Mouse (Mus musculus): Measurements from ENCODE around the gene Uchl5. TPM values are rescaled to one million over a fixed set of nuclear protein-coding genes. Genes with fewer than 3 reads are reported as not detected.

The Uchl5 gene
- polyA plus RNA-seq, 1 experiment from 2014 or later: 61.5 TPM

- no peaks in the 10 kb centered on the region for H3K27me3 ChIP-seq (ENCODE audit: control insufficient read depth, insufficient read depth, low read length)
- no peak for DNase-seq (ENCODE audit: low spot score)
- no peak overlapping the region for H3K4me3 ChIP-seq (ENCODE audit: low read depth, low read length)
- H3K27ac ChIP-seq (replicated peaks): no peak overlapping the region
- no peak overlapping the region for H3K9ac ChIP-seq (ENCODE audit: low read length)
- no peak for ATAC-seq (ENCODE audit: low FRiP score, low TSS enrichment)
- no peaks in the 10 kb centered on the region for H3K36me3 ChIP-seq (ENCODE audit: control insufficient read depth, insufficient read depth, low read length)
- TF ChIP-seq EP300 (optimal IDR thresholded peaks at IDR 0.05) (no peak), CTCF (IDR thresholded peaks at IDR 0.05; ENCODE audit: low read depth) (no peak)
- H3K4me2 ChIP-seq (replicated peaks; ENCODE audit: low read depth): no peak overlapping the region
- WGBS: 52% methylated on average over 6 of the region's 6 CpGs
- no peaks in the 10 kb centered on the region for H3K4me1 ChIP-seq (replicated peaks; ENCODE audit: control insufficient read depth, insufficient read depth)
- no peaks in the 10 kb centered on the region for H3K9me3 ChIP-seq (ENCODE audit: control insufficient read depth, low read length)
Observed at GRCm38 (mm10) chr1:143773909-143774308, 3.2 kb upstream of the Uchl5 start.

GRCm38 (mm10) chr1:143777558-143778218, 616 bp downstream of the Uchl5 start:
- H3K4me1 ChIP-seq (replicated peaks; ENCODE audit: control insufficient read depth, insufficient read depth): no peaks in the 10 kb centered on the region
- DNase-seq (ENCODE audit: low spot score) (peak; percentile 53), ATAC-seq (ENCODE audit: low FRiP score, low TSS enrichment) (peak; percentile 24; the same call in 1 of the 2 replicates)
- H3K36me3 ChIP-seq (ENCODE audit: control insufficient read depth, insufficient read depth, low read length): no peaks in the 10 kb centered on the region
- TF ChIP-seq CTCF (IDR thresholded peaks at IDR 0.05; ENCODE audit: low read depth) (no peak), EP300 (optimal IDR thresholded peaks at IDR 0.05) (no peak)
- under 1% methylated on average over 38 of the region's 39 CpGs for WGBS
- H3K9ac ChIP-seq (ENCODE audit: low read length): peak overlapping the region; percentile 90
- H3K4me3 ChIP-seq (ENCODE audit: low read depth, low read length): peak overlapping the region; percentile 93
- peak overlapping the region; percentile 95 for H3K4me2 ChIP-seq (replicated peaks; ENCODE audit: low read depth)
- peak overlapping the region; percentile 89 for H3K27ac ChIP-seq (replicated peaks)
- no peaks in the 10 kb centered on the region for H3K27me3 ChIP-seq (ENCODE audit: control insufficient read depth, insufficient read depth, low read length)
- no peaks in the 10 kb centered on the region for H3K9me3 ChIP-seq (ENCODE audit: control insufficient read depth, low read length)

GRCm38 (mm10) chr1:143788584-143789227, 11.6 kb downstream of the Uchl5 start:
- DNase-seq (ENCODE audit: low spot score): peak; percentile 40
- Histone ChIP-seq H3K4me1 (replicated peaks; ENCODE audit: control insufficient read depth, insufficient read depth) (no peaks in the 10 kb centered on the region), H3K9ac (ENCODE audit: low read length) (no peak overlapping the region), H3K27ac (replicated peaks) (no peak overlapping the region), H3K4me2 (replicated peaks; ENCODE audit: low read depth) (no peak overlapping the region), H3K4me3 (ENCODE audit: low read depth, low read length) (no peak overlapping the region), H3K9me3 (ENCODE audit: control insufficient read depth, low read length) (no peaks in the 10 kb centered on the region), H3K27me3 (ENCODE audit: control insufficient read depth, insufficient read depth, low read length) (no peaks in the 10 kb centered on the region), H3K36me3 (ENCODE audit: control insufficient read depth, insufficient read depth, low read length) (no peaks in the 10 kb centered on the region)
- ATAC-seq (ENCODE audit: low FRiP score, low TSS enrichment): no peak
- WGBS: 86% methylated on average over 2 of the region's 2 CpGs
- peak; percentile 77 for TF ChIP-seq CTCF (IDR thresholded peaks at IDR 0.05; ENCODE audit: low read depth)
- TF ChIP-seq EP300 (optimal IDR thresholded peaks at IDR 0.05): no peak

DNA sequence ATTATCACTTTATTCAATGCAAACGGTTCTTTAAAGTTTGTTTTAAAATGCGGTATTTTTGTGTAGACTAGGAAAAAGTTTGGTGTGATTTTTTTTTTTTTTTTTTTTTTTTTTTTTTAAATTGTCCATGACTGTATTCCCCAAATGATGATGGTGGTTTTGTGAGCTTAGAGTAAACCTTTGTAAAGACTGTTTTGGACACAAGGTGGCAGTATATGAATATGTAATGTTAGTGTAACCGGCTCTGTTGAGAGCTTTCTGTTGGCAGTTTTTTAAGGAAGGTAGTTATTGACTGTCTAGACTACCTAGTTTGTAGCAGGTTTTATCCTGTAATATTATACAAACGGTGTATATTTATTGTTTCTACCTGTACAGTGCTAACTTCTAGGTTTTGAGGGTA, 26.5 kb downstream of the Uchl5 start:
- H3K36me3 ChIP-seq (ENCODE audit: control insufficient read depth, insufficient read depth, low read length): no peaks in the 10 kb centered on the region; the same call in 1 of the 2 replicates
- WGBS: 31% methylated on average over 4 of the region's 4 CpGs
- no peaks in the 10 kb centered on the region for H3K27me3 ChIP-seq (ENCODE audit: control insufficient read depth, insufficient read depth, low read length)
- 0 out of 2 replicates have a peak, but pooled peaks have one; percentile 60 for ATAC-seq (ENCODE audit: low FRiP score, low TSS enrichment)
- no peaks in the 10 kb centered on the region for H3K9me3 ChIP-seq (ENCODE audit: control insufficient read depth, low read length)
- H3K4me1 ChIP-seq (replicated peaks; ENCODE audit: control insufficient read depth, insufficient read depth): no peaks in the 10 kb centered on the region
- H3K9ac ChIP-seq (ENCODE audit: low read length): no peak overlapping the region
- peak; percentile 78 for TF ChIP-seq CTCF (IDR thresholded peaks at IDR 0.05; ENCODE audit: low read depth)
- no peak for TF ChIP-seq EP300 (optimal IDR thresholded peaks at IDR 0.05)
- no peak overlapping the region for H3K4me3 ChIP-seq (ENCODE audit: low read depth, low read length)
- no peak for DNase-seq (ENCODE audit: low spot score)
- H3K4me2 ChIP-seq (replicated peaks; ENCODE audit: low read depth): no peak overlapping the region
- no peak overlapping the region for H3K27ac ChIP-seq (replicated peaks)

DNA sequence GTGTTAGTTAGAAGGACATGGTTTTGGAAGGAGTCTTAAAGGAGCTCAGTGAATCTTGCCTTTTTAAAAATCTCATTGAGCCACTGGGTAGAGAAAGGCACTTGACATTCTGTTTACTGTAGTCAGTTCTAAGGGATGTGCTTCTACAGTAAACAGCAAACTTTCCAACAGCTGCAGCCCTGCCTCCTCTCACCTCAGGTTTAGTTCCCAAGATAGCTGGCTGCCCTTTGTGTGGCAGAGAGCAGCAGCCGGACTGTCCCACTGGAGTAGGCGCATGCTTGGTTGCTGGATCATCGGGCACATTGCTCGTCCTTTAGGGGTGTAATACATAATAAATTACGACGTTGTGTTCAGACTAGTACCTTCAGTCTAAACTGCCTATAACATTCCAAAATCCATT, 32.0 kb downstream of the Uchl5 start:
- H3K27me3 ChIP-seq (ENCODE audit: control insufficient read depth, insufficient read depth, low read length): no peaks in the 10 kb centered on the region
- ATAC-seq (ENCODE audit: low FRiP score, low TSS enrichment) (no peak), DNase-seq (ENCODE audit: low spot score) (no peak)
- no peak for TF ChIP-seq CTCF (IDR thresholded peaks at IDR 0.05; ENCODE audit: low read depth)
- no peak for TF ChIP-seq EP300 (optimal IDR thresholded peaks at IDR 0.05)
- H3K9ac ChIP-seq (ENCODE audit: low read length): no peak overlapping the region
- no peak overlapping the region for H3K27ac ChIP-seq (replicated peaks)
- H3K4me1 ChIP-seq (replicated peaks; ENCODE audit: control insufficient read depth, insufficient read depth): no peaks in the 10 kb centered on the region
- H3K36me3 ChIP-seq (ENCODE audit: control insufficient read depth, insufficient read depth, low read length): no peaks in the 10 kb centered on the region; the same call in 1 of the 2 replicates
- 83% methylated on average over 6 of the region's 6 CpGs for WGBS
- no peak overlapping the region for H3K4me2 ChIP-seq (replicated peaks; ENCODE audit: low read depth)
- no peak overlapping the region for H3K4me3 ChIP-seq (ENCODE audit: low read depth, low read length)
- no peaks in the 10 kb centered on the region for H3K9me3 ChIP-seq (ENCODE audit: control insufficient read depth, low read length)

Data from stomach, postnatal 0 days (tissue).